Mouse (Mus musculus): ENCODE results near the gene Gm11549. TPM values are rescaled to one million over a fixed set of nuclear protein-coding genes. Genes with fewer than 3 reads are reported as not detected.

Gene Gm11549
- under 1 TPM; 0.37 to 0.53 TPM for total RNA-seq (2021)
- long read RNA-seq, experiment 1: 0 reads
- long read RNA-seq, experiment 2: 0 reads

DNA sequence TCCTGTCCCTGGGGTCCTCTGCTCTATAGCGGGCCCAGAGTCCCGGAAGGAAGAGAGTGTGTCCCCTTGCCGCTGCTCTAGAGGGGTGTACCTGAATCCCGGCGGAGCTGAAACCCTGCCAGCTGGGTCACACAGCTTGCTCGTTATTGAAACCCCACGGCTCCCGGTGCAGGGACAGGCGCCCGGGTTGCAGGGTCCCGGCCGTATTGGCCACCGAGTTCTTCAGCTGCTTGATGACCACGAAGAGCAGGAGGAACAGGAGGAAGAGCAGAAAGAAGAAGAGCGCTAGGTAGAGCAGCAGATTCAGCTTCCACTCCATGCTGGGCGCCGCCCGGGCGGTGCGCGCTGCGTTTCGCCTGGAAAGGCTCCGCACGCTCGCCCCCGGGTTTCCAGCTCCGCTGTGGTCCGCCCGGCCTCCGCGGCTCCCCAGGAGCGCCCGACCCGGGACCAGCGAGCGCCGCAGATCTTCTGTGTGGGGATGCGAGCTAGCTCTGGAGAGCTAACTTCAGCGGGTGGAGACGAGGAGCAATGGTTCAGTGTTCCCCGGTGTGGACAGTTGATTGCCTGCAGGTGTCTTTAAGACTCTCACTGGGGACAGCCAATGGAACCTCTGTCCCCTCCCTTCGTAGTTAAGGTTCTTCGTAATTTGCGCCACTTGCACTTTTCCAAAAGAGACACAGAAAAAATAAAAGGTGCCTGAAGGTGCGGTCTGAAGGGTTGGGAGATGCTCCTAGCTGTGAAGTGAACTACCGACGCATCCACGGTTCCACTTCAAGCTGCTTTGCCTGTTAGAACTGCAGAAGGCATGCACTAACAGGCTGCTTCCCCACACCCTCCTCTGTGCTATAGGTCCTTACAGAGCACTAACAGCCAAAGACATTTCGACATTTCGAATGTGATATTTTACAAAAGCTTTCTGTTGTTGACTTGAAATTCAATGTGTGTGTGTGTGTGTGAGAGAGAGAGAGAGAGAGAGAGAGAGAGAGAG lies at the start of gene Gm11549:
Gm11549 (minus strand) TSS at position 741 of the 988 bp plus-strand sequence.
- no peak for DNase-seq (ENCODE audit: low spot score in 2 of 2)

DNA sequence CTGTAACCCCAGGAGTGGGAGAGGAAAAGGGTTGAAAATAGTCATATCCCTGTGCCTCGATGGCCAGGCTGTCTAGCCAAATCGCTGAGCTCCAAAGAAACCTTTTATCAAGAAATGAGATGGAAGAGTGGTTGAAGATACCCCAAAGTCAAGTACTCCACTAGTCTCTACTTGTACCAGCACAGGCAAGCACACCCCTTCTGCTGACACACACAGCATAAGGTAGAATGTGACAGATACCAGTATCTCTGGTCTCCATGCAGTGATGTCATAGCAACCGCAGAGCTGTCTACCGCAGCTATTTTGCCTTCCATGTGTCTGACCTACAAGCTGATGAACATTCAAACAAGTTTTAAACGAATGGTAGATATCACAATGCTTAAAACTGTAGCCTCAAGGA lies 48.2 kb upstream of the Gm11549 start:
- DNase-seq (ENCODE audit: low spot score in 2 of 2): no peak

DNA sequence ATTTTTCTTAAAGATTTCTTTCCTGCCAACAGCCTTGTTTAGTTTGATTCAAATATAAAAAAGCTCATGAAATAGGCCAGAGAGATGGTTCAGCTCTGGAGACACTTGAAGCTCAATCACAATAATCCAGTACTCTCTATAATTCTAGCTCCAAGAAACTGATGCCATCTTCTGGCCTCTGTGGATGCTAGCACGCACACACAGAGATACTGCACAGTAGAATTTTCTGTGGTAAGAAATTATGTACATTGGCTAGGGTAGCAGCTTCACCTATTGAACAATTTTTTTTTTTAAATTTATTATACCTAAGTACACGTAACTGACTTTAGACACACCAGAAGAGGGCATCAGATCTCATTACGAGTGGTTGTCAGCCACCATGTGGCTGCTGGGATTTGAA lies 42.1 kb upstream of the Gm11549 start:
- DNase-seq (ENCODE audit: low spot score in 2 of 2): no peak

DNA sequence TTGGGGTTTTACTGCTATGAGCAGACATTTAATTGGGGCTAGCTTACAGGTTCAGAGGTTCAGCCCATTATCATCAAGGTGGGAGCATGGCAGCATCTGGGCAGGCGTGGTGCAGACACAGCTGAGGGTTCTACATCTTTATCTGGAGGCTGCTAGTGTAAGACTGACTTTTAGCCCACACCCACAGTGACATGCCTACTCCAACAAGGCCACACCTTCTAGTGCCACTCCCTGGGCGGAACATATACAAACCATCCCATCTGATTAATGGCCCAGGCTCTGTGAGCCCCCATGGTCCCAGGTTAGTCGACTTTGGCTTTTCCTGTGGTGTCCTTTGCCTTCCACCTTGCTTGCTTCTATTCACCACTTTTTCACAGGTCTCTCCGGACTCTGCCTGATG lies 38.0 kb upstream of the Gm11549 start:
- DNase-seq (ENCODE audit: low spot score in 2 of 2): no peak

DNA sequence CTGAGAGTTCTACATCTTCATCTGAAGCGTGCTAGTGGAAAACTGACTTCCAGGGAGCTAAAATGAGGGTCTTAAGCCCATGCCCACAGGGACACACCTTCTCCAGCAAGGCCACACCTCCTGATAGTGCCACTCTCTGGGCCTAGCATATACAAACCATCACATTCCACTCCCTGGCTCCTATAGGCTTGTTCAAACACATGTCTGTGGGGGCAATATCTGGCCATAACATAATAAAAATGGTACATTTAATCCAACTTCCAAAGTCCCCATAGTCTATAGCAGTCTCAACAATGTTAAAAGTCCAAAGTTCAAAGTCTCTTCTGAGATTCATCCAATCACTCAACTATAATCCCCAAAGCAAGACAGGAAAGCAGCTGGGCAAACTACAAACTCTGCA lies 36.0 kb upstream of the Gm11549 start:
- no peak for DNase-seq (ENCODE audit: low spot score in 2 of 2)

DNA sequence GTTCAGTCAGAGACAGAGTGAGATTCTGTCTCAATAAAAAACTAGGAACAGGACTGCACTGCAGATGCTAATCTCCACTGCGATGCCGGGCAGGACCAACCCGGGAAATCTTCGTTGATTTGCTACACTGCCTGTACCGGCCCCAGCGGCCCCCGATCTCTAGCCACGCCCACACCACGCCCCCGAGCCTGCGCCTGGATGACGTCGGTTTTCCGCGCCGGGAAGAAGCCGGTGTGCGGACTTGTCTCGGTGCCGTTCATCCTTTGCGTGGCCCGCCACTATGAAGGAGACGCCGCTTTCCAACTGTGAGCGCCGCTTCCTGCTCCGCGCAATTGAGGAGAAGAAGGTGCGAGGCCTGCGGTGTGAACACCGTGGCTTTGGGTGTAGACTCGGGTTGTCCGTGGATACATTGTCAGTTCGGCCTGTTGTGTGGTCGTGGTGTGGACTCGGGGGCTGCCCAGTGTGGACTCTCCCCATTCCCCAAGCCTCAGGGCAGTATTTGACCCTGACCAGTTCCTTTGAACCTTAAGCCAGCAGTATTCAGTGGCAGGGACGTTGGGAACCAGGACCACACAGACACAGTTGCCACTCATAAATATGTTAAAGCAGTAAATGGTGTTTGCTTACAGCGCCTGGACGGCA lies 30.9 kb upstream of the Gm11549 start, which contains the start of gene Exosc9:
Exosc9 (plus strand) TSS at position 201 of the 642 bp plus-strand sequence.
- DNase-seq (ENCODE audit: low spot score in 2 of 2): peak; percentile 88 to 97

DNA sequence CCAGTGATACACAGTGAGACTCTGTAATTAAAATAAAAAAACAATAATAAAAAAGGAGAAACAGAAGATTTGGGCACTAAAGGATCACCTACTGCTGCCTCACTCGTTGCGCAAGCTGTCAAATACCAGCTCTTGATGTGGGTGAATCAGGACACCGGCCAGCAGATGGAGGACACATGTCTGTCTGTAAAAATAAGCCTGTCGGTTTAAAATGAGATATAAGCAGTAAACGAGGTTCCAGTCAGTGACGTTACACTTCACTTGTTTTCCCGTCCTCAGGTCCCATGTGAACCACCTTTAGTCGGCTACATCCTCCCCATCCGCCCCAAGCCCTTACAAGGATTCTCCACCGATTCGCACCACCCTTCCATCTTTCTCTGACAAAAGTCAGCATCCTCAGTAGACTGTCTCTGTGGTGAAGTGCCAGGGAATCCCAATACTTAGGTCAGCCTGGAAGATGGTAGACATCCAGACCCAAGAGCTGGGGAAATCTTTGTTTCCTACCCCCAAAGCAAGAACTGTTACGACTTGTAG lies 30.3 kb upstream of the Gm11549 start:
- DNase-seq (ENCODE audit: low spot score in 2 of 2): no peak

DNA sequence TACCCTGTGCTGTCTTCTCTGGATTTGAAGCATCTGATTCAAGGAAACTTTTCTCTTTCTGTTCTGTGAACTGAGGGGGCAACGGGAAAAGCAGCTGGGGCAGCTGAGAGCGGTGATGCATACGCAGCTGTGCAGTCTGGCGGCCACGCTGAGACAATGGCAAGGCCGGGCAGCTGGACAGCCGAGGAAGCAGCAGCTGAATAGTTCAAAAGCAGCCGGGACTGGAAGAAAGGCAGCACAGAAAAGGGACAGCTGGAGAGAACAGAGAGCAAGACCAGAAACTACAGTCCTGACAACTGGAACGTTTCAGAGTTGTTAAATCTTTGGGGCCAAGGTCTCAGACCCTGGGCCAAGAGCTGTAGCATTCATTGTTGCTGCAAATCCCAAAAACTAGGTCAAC lies 29.7 kb upstream of the Gm11549 start:
- DNase-seq (ENCODE audit: low spot score in 2 of 2): no peak

DNA sequence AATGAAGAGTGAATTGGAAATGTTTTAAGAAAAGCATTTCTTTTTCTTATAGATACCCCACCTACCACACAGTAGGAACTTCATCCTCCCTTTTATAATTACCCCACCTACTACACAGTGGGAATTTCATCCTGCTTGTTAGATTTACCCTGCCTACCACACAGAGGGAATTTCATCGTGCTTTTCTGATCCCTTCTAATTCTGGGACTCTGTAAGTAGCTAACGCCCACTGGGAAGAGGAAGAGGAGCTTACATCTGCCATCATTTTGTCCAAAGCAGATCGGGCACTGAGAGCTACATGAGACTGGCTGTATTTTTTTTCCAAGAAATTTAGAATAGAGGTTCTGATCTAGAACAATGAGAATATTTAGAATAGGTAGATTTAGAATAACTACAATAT lies 23.3 kb upstream of the Gm11549 start:
- DNase-seq (ENCODE audit: low spot score in 2 of 2): no peak

DNA sequence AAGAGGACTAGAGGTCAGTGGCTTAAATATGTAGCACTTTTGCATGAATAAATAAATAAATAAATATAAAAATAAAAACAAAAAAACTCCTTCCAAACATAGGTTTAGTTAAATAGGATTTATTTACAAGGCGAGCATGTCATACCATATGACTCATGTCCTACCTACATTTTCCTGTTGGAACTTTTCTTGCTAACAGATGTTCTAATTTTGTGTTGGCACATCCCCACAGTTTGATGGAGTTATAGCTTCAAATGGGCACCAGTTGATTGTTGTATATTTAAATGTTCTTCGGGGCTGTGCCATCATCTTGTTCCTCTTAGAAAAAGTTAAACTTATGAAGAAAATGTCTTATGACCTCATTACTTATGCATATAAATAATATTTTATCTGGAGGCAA lies 19.8 kb upstream of the Gm11549 start:
- DNase-seq (ENCODE audit: low spot score in 2 of 2): no peak

DNA sequence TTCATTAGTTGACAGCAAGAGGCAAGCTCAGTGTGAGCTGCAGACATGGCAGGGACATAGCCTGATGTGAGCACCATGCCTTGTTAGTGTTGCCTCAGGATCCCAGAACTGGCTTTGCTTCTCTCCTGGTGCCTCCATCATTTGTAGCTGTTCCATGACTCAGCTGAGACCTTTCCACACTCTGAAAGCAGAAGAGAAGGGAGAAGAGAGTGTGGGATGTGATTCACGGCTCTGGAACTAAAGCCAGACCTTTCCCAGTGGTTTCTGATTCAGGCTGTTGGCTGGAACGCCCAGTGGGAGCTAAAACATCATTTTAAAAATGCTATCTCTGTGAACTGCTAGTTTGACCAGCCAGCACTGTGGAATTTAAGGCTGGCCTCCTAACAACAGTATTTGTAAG lies 19.1 kb upstream of the Gm11549 start:
- DNase-seq (ENCODE audit: low spot score in 2 of 2): no peak

DNA sequence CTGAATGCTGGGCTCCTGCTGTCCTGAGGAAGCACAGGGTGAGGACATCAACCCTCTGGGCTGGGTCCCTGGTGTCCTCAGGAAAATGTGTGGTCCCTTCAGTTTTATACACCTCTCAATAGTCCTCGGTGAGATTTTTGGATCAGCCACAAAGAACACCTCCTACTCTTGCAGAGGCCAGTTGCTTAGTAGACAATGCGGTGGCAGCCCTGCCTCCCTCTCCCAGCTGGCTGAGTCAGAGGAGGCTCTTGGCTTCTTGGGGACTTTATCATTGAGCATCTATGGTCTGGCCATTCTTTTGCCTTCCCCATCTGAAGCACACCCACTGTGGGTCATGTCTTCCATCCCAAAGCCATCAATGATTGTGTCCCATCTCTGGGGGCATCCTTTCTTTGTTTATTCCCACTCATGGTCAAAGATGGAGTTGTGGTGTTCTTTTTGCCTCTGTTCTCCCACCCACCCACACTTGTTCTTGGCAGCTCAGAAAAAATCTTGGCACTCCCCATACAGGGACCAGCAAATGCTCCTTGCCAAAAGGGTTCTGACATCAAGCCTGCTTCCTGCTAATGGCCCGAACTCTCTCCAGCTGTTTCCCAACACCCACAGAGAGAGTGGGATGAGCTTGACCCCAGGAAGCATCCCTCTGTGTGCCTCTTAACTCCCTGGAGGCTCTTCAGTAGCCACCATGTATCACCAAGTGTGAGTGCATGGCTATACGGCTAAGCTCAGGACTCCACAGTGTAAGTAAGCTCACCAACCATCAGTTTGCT lies 16.3 kb upstream of the Gm11549 start:
- no peak for DNase-seq (ENCODE audit: low spot score in 2 of 2)

DNA sequence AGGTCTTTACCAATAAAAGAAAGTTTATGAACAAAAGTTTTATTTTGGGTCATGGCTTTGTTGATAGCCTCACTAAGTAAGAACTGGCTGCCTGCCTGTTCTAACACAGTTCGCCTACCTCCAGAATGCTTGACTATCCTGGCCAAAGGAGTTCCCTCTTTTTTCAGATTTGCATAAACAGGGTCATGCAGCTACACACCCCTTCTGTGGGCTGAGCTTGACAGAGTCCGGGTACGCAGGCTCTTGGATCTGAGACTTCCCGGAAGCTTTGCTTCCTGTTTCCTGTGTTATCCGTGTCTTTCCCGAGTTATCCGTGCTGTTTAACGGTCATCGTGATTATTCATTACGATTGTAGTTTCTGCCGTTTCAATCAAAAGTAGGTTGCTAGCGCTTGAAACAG lies 14.4 kb upstream of the Gm11549 start:
- no peak for DNase-seq (ENCODE audit: low spot score in 2 of 2)

DNA sequence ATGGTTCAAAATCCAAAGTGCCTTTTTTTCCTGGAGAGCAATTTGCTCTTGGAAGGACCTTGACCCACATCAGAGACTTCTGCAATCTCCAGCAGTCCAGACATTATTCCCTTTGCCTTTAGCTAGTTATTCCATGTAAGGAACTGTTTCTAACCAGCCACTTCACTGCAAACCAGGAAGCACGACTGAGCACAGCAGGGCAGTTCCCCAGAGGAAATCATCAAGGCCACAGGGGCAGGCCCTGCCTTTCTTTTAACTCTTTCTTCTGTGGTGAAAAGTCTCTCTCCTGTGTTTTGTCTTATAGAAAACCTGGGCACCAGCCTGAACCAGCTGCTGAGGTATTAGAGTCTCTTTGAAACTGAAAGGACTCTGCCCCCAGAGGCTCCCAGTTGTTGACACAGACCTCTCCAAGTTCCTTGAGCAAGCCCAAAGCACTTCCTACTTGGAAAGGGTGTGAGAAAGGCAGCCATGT lies 11.6 kb upstream of the Gm11549 start:
- no peak for DNase-seq (ENCODE audit: low spot score in 2 of 2)

DNA sequence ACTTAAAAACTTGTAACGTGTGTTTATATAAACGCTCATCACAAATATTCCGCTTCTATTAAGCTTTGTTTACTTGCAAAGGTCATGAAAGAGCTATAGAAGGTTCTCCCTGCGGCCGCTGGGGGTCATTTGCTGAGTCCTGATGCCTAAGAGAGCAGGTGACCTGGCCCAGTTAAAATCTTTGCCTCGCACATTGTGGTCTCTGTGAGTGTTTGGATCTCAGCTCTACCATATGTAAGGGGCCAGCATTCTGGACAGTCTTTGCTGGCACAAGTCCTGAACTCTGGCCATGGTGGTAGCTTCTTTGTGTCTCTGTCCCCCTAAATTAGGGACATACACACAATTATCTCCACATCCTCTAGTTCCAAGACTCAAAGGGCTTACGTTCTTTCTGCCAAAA lies 11.1 kb upstream of the Gm11549 start:
- no peak for DNase-seq (ENCODE audit: low spot score in 2 of 2)

DNA sequence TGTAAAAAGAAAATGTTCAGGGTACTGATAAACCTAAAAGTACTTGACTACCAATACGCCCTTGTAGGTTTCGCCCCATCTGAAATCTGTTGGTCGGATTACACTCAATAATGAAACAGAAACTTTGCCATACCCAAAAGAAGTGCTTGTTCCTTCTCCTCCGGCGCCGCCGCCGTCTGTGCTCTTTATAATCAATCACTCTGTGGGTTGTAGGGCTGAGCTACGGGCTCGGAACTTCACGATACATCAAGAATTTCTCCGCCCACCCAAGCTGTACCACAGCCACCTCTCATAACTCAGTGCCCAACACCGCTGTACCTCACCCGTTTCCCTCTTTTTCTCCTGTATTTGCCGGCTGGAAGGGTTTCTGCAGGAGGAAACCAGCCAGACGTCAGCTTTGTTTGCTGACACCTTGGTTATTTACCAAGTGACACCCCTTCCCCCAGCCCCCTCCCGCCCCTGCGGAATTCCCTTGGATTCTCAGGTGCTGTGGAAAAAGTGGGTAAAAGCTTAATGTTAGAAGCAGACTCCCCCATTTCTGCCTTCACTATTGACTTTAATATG lies 10.4 kb upstream of the Gm11549 start:
- DNase-seq (ENCODE audit: low spot score in 2 of 2): no peak

DNA sequence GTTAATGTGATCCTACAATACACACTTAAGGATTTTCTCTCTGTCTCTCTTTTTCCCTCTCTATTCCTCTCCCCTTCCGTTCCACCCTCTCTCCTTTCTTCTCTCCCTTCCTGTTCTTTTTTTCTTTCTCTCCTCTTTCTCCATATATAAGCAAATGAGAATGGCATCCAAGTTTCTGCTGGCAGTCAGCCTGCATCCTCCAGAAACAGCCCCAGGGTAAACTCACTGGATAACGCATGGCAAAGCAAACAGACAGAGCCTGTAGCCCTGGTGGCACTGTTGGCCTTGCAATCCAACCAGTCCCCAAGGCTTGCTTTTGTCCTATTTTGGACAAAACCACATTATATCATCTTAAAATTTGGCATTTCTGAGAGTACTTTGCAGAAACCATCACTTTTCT lies 9.6 kb upstream of the Gm11549 start:
- DNase-seq (ENCODE audit: low spot score in 2 of 2): no peak

DNA sequence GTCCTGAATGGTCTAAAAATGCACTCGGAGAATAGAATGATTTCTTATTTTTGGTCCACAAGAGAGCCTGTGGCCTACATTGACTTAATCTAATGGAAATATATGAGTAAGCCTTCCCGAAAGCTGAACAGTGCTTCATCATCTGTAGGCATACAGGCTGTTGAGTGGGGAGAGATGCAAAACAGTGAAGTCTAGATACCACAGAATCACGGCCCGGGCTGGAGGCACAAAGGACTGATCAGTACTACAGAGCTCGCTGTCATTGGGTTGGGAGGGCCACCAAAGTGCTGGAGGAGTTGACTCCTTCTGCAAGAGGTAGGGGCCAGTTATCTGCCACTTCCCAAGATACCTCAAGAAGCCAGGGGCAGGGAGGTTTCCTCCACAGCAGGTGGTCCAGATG lies 9.2 kb upstream of the Gm11549 start:
- DNase-seq (ENCODE audit: low spot score in 2 of 2): no peak

DNA sequence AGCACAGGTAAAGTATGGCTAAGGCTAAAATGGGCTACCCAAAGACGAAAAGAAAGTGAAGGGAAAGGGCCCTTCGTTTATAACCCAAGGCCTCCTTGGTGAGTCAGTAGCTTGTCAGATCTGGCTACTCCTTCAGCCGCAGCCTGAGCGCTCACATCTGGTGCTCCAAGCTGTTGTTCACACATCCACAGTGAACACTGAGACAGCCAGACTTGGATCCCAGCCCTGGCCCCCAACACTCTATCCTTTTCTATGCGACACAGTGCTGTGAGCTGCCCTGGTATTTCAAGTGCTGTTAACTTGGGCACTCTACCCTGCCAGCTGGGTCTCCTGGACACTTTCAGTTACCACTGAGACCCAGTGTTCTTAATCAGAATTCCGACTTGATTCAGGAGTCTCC lies 8.7 kb upstream of the Gm11549 start:
- no peak for DNase-seq (ENCODE audit: low spot score in 2 of 2)

DNA sequence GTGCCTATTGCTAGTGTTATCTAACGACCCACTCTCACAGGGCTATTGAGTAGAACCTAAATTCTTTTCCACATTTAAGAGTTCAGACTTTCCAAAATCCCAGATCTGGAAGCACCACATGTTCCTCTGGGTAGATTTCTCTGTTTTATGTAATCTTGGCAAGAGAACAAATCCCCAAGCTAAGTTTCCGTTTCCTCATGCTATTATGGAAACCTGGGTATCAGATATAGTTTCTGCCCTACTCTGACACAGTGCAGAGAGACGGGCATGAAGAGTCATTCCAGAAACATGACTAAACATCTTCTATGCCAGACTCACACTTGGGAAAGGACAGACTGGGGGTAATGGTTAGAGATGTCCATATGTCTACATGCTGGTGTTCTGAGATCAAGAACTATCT lies 2.9 kb upstream of the Gm11549 start:
- DNase-seq (ENCODE audit: low spot score in 2 of 2): no peak

DNA sequence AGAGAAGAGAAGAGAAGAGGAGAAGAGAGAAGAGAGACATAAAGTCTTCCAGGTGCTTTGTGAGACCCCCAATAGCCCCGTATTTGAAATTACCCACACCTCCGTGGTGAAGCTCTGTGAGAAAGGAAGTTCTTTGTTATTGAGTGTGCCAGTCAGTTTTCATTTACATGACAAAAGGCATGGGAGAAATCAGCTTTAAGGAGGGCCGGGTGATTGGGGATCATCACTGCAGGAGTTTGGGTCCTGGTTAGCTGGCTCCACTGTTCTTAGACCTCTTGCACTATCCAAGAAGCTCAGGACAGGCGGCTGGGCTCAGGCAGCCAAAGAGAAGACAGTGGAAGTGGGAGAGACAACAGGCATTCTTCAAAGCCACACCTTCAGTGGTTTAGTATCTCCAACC lies 524 bp upstream of the Gm11549 start:
- DNase-seq (ENCODE audit: low spot score in 2 of 2): no peak
